Mouse (Mus musculus): Measurements from ENCODE around the gene Vstm5. TPM values are rescaled to one million over a fixed set of nuclear protein-coding genes. Genes with fewer than 3 reads are reported as not detected.
"Not testable (repeated sequence)": the region's sequence is repeated elsewhere in the genome, so short reads cannot be mapped to it uniquely, and the experiment has no call there.

The Vstm5 gene
- polyA plus RNA-seq, 1 experiment from 2014 or later: 1.6 TPM

DNA sequence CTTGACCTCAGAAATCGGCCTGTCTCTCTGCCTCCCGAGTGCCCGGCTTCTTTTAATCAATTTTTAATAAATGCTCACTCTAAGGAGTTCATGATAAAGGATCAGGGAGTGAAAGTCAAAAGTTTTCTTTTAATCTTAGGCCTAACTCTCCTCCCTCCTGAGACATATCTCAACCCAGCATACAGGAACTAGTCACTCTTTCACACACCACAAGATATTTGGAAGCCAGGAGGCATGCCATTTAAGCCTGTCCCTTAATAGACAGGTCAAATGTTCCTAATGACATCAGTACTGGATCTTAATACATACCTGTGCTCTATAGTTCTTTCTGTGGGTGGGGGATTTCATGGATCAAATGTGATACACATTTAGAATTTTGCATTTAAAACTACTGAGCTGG is 39.5 kb downstream of the Vstm5 start:
- WGBS: 96% methylated on average over 3 of the region's 3 CpGs
- Histone ChIP-seq H3K4me3 (no peak overlapping the region), H3K27ac (no peak overlapping the region), H3K9me3 (no peaks in the 10 kb centered on the region), H3K27me3 (ENCODE audit: insufficient read depth, poor library complexity, severe bottlenecking) (no peaks in the 10 kb centered on the region), H3K4me1 (replicated peaks) (peaks cover 24% of the 10 kb centered on the region), H3K36me3 (peaks cover 40% of the 10 kb centered on the region)
- no peak for DNase-seq (ENCODE audit: low spot score)

DNA sequence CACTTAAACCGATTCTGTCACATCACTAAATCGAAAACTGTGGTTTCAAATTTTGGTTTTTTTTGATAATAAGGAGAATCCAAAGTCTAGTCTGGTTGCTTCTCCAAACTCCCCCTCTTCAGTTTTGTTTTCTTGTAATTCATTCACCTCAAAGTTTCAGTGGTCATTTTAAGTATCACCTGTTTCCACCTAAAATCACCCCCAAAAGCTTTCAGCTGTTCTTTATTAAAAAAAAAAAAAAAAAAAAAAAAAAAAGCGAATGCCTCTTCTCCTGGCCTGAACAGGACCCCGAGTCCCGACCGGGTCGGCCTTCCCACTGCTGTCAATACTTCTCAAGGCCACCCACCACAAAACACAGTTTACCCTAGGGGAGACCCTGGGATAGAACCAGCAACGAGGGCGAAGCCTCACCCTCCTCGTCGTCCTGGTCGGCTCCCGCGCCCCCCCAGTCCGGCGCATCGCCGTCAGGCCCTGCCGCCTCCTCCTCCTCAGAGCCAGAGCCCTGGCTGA is 40.3 kb downstream of the Vstm5 start:
- DNase-seq (ENCODE audit: low spot score): no peak
- peaks cover 31% of the 10 kb centered on the region for H3K36me3 ChIP-seq
- peak overlapping the region; percentile 89 for H3K27ac ChIP-seq
- H3K9me3 ChIP-seq: no peaks in the 10 kb centered on the region
- H3K27me3 ChIP-seq (ENCODE audit: insufficient read depth, poor library complexity, severe bottlenecking): no peaks in the 10 kb centered on the region
- WGBS: 9% methylated on average over 19 of the region's 19 CpGs
- peaks cover 24% of the 10 kb centered on the region for H3K4me1 ChIP-seq (replicated peaks)
- H3K4me3 ChIP-seq: peak overlapping the region; percentile 84

DNA sequence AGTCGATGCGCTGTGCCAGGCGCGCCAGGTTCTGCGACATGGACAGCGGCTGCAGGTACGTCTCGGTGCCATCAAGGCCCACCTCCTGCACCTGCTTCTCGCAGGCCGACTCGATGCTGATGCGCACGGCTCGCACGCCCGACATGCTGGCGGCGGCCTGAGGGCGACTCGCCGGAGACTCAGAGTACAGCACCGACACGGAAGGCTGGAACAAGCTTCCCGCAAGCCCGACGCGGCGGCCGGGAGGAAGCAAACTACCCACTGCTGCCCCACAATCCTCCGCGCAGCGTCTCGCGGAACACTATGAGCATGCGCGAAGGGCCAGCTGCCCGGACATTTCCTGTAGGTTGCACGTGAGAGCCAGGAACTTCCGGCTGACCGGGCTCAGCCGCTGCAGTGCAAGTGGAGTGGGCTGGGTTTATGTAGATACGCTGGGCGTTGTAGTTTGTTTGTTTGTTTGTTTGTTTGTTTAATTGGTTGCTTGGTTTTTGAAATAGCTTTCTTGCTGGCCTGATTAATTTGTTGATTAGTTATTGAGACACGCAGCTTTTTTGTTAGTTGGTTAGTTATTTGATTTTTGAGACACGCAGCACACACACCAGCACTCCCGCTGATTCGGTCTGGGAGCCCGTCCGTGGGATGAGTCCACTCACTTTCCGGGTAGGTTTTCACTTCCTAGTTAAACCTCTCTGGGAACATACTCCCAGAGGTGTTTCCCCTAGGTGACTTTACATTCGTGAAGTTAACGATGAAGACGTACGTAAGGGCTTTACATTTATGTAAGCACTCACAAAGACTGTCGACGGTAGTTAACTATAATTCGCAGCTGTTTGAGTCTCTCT is 41.0 kb downstream of the Vstm5 start, which contains the start of gene Med17:
TSS of gene Med17 (minus strand) at position 283 of the 842 bp plus-strand sequence.
- peaks cover 25% of the 10 kb centered on the region for H3K36me3 ChIP-seq
- no peaks in the 10 kb centered on the region for H3K27me3 ChIP-seq (ENCODE audit: insufficient read depth, poor library complexity, severe bottlenecking)
- H3K9me3 ChIP-seq: no peaks in the 10 kb centered on the region
- peak; percentile 96 for DNase-seq (ENCODE audit: low spot score)
- H3K27ac ChIP-seq: peak within 1 kb of the TSS; percentile 89
- H3K4me3 ChIP-seq: peak within 1 kb of the TSS; percentile 84
- H3K4me1 ChIP-seq (replicated peaks): peaks cover 24% of the 10 kb centered on the region
- 1% methylated on average over 57 of the region's 57 CpGs for WGBS

DNA sequence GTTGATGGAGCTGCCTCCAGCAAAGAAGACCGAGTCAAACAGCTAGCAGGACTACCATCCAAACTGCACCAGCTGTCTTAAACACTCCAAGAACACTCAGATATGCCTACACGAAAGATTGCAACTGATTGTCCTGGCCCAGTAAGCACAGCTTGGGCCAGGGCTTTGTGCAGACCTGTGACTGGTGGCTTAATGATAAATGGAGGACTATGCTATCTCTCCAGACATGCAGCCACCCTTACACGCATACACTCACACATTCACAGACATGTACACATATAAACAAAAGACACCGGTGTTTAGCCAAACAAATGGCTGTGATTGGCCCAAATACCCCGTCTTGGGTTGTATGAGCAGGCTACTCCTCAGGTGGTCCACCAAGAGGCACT is 41.6 kb downstream of the Vstm5 start:
- Histone ChIP-seq H3K36me3 (peaks cover 19% of the 10 kb centered on the region), H3K9me3 (no peaks in the 10 kb centered on the region), H3K4me1 (replicated peaks) (peaks cover 24% of the 10 kb centered on the region), H3K27ac (peak overlapping the region; percentile 89), H3K27me3 (ENCODE audit: insufficient read depth, poor library complexity, severe bottlenecking) (no peaks in the 10 kb centered on the region), H3K4me3 (peak overlapping the region; percentile 84)
- 55% methylated on average over 5 of the region's 5 CpGs for WGBS
- no peak for DNase-seq (ENCODE audit: low spot score)

DNA sequence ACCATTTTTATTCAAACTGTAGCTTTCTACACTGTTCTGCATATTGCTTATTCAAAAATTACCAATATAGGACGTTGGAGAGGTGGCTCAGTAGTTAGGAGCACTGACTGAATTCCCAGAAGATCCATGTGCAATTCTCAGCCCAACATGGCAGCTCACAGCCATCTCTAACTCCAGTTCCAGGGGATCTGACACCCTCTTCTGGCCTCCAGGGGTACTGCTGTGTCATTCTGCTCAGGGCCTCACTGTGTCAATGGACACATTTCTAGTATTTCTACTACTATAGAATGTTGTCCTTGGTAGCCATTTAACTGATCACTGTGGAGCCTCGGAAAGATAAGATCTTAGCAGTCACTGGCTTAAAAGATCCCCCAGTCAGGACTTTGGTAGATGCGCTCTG is 46.6 kb downstream of the Vstm5 start:
- H3K4me1 ChIP-seq (replicated peaks): peaks cover 9% of the 10 kb centered on the region
- no peak for DNase-seq (ENCODE audit: low spot score)
- H3K36me3 ChIP-seq: 0 out of 2 replicates have a peak, but pooled peaks cover 4% of the 10 kb centered on the region
- H3K4me3 ChIP-seq: no peak overlapping the region
- H3K9me3 ChIP-seq: no peaks in the 10 kb centered on the region
- WGBS: 73% methylated on average over 3 of the region's 3 CpGs
- H3K27ac ChIP-seq: no peak overlapping the region
- H3K27me3 ChIP-seq (ENCODE audit: insufficient read depth, poor library complexity, severe bottlenecking): no peaks in the 10 kb centered on the region

DNA sequence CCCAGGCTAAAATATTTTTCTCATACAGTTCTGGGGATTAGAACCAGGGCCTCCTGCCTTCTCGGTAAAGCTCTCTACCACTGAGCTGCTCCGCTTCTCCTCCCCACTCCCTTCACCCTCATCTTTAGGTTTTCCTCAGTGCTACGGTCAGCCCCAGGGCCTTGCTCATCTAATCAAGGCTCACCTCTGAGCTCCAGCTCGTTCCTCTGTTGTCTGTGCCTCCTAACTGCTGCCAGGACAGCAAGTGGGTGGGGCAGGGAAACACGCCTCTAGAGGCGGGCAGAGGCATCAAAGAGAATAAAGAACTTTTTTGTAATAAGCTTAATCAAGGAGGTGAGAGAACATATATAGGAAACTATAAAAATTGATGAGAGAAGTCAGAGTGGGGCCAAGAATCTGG is 49.0 kb downstream of the Vstm5 start:
- Histone ChIP-seq H3K4me3 (no peak overlapping the region), H3K4me1 (replicated peaks) (no peaks in the 10 kb centered on the region), H3K27me3 (ENCODE audit: insufficient read depth, poor library complexity, severe bottlenecking) (no peaks in the 10 kb centered on the region), H3K36me3 (0 out of 2 replicates have a peak, but pooled peaks cover 4% of the 10 kb centered on the region), H3K27ac (no peak overlapping the region), H3K9me3 (no peaks in the 10 kb centered on the region)
- WGBS: 51% methylated on average over 6 of the region's 6 CpGs
- no peak for DNase-seq (ENCODE audit: low spot score)

DNA sequence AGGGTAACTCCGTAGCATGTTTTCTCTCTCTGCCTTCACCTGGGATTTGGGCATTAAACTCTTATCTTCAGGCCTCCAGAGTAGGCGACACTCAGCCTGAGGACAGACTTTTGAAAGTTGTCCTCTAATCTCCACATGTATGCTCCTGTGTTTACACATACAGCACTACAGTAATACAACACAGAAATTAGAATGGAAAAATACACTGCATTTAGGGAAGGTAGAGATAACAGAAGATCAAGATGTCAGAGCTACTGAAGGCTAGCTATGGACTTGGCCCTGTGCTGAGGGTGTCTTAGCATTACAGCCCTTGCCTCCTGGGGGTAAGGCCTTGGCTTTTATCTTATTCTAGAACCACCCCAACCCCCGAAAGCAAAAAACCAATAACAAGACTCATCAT is 49.6 kb downstream of the Vstm5 start:
- Histone ChIP-seq H3K4me1 (replicated peaks) (no peaks in the 10 kb centered on the region), H3K4me3 (no peak overlapping the region), H3K27ac (no peak overlapping the region), H3K27me3 (ENCODE audit: insufficient read depth, poor library complexity, severe bottlenecking) (no peaks in the 10 kb centered on the region), H3K36me3 (0 out of 2 replicates have a peak, but pooled peaks cover 4% of the 10 kb centered on the region), H3K9me3 (no peaks in the 10 kb centered on the region)
- WGBS: 89% methylated on average over 3 of the region's 3 CpGs
- DNase-seq (ENCODE audit: low spot score): no peak

DNA sequence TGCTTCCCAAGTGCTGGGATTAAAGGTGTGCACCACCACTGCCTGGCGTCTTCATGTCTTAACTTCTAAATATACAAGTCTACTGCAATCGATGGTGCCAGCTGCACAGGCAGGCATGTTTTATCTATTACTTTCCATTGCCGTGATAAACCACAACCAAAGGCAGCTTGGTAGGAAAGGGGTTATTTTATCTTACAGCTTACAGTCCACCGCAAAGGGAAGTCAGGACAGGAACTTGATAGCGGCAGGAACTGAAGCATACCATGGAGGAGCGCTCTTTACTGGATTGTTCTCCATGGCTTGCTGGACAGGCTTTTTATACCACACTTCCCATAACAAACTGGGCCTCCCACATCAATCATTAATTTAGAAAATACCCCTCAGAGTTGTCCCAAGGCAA is 50.4 kb downstream of the Vstm5 start:
- H3K27ac ChIP-seq: no peak overlapping the region
- H3K27me3 ChIP-seq (ENCODE audit: insufficient read depth, poor library complexity, severe bottlenecking): no peaks in the 10 kb centered on the region
- H3K4me3 ChIP-seq: no peak overlapping the region
- WGBS: 91% methylated on average over 6 of the region's 6 CpGs
- no peak for DNase-seq (ENCODE audit: low spot score)
- no peaks in the 10 kb centered on the region for H3K9me3 ChIP-seq
- H3K36me3 ChIP-seq: 0 out of 2 replicates have a peak, but pooled peaks cover 4% of the 10 kb centered on the region
- H3K4me1 ChIP-seq (replicated peaks): no peaks in the 10 kb centered on the region

DNA sequence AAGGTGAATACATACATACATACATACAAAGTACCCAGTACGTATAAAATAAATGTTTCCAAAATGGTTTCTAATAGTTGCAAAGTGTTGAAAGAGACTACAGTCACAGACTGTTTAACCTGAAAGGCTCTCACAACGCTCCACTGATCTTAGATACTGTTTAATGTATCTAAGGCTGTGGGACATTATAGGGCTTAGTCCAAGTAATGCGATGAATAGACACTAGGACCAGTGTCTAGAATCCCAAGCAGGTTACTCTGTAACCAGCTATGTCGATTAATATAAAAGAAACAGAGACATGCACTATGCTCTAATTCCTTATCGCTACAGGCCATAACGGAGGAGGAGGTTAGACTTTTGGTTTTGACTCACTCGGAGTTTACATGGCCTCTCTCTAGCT is 58.3 kb downstream of the Vstm5 start:
- Histone ChIP-seq H3K27ac (no peak overlapping the region), H3K4me1 (replicated peaks) (no peaks in the 10 kb centered on the region), H3K9me3 (no peaks in the 10 kb centered on the region), H3K4me3 (no peak overlapping the region), H3K27me3 (ENCODE audit: insufficient read depth, poor library complexity, severe bottlenecking) (no peaks in the 10 kb centered on the region), H3K36me3 (no peaks in the 10 kb centered on the region)
- no peak for DNase-seq (ENCODE audit: low spot score)
- 90% methylated on average over 7 of the region's 7 CpGs for WGBS

DNA sequence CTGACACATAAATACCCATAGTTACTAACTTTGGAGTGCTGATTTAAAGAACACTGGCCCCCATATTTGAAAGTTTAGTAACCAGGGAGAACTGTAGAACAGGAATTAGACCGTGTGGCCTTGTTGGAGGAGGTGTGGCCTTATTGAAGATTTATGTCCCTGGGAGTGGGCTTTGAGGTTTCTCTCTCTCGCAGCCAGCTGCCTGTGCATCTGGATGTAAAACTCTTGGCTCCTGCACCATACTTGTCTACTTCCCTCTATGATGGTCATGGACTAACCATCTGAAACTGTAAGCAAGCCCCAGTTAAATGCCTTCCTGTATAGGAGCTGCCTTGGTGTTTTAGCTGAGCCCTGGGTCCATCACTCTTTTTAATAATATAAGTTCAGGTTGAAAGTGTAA is 59.6 kb downstream of the Vstm5 start:
- WGBS: 83% methylated on average over 2 of the region's 2 CpGs
- Histone ChIP-seq H3K4me1 (replicated peaks) (no peaks in the 10 kb centered on the region), H3K27me3 (ENCODE audit: insufficient read depth, poor library complexity, severe bottlenecking) (no peaks in the 10 kb centered on the region), H3K4me3 (no peak overlapping the region), H3K36me3 (no peaks in the 10 kb centered on the region), H3K27ac (no peak overlapping the region), H3K9me3 (no peaks in the 10 kb centered on the region)
- no peak for DNase-seq (ENCODE audit: low spot score)

DNA sequence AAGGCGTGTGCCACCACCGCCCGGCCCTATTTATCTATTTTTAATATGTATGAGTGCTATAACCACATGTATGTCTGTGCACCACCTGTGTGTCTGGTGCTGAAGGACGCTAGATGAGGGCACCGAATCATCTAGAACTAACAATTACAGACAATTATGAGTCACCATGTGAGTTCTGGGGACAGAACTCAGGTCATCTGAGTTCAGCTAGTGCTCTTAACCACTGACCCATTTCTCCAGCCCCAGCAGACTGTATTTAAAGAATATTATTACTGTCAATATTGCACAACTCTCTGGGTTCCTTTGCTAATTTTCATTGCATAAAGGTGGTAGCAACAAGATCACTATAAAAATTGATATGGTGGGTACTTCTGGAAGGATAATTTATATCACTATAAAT is 61.2 kb downstream of the Vstm5 start:
- H3K9me3 ChIP-seq: no peaks in the 10 kb centered on the region
- DNase-seq (ENCODE audit: low spot score): no peak
- 90% methylated on average over 5 of the region's 5 CpGs for WGBS
- no peaks in the 10 kb centered on the region for H3K4me1 ChIP-seq (replicated peaks)
- no peak overlapping the region for H3K27ac ChIP-seq
- H3K27me3 ChIP-seq (ENCODE audit: insufficient read depth, poor library complexity, severe bottlenecking): no peaks in the 10 kb centered on the region
- no peaks in the 10 kb centered on the region for H3K36me3 ChIP-seq
- no peak overlapping the region for H3K4me3 ChIP-seq

DNA sequence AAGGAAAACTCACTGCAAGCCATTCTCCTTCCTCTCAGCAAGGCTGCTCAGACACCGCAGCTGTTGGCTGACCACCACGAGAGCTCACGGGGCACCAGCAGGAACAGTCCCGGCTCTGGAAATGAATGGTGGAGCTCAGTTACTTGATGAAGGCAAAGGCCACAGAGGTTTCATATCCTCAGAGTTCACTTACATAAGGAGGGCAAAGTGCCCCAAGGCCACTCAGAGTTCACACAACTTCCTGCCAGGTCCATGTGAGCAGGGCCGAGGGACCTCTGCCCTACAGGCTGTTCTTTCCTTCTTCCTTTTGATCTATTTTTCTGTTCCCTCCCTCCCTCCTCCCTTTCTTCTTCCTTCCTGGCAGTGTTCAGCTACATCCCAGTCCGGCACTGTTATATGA is 62.6 kb downstream of the Vstm5 start:
- no peaks in the 10 kb centered on the region for H3K27me3 ChIP-seq (ENCODE audit: insufficient read depth, poor library complexity, severe bottlenecking)
- DNase-seq (ENCODE audit: low spot score): peak; percentile 39
- peaks cover 3% of the 10 kb centered on the region; the same call in 1 of the 2 replicates for H3K4me1 ChIP-seq (replicated peaks)
- no peak overlapping the region for H3K4me3 ChIP-seq
- H3K36me3 ChIP-seq: no peaks in the 10 kb centered on the region
- H3K27ac ChIP-seq: no peak overlapping the region
- no peaks in the 10 kb centered on the region for H3K9me3 ChIP-seq
- WGBS: 59% methylated on average over 6 of the region's 6 CpGs

DNA sequence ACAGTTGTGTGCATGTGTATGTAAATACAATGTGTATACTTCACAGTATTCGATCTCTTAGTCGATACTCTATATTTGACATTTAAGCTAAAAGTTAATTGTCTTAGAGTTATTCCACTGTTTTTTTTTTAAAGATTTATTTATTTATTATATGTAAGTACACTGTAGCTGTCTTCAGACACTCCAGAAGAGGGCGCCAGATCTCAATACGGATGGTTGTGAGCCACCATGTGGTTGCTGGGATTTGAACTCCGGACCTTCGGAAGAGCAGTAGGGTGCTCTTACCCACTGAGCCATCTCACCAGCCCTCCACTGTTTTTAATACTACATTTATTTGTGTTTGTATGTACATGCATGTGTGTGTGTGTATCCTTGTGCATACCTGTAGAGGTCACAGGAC is 63.2 kb downstream of the Vstm5 start:
- not testable (repeated sequence) for H3K36me3 ChIP-seq; H3K9me3 ChIP-seq; DNase-seq (ENCODE audit: low spot score); H3K27ac ChIP-seq; H3K4me1 ChIP-seq (replicated peaks); H3K4me3 ChIP-seq; H3K27me3 ChIP-seq (ENCODE audit: insufficient read depth, poor library complexity, severe bottlenecking)
- WGBS: 78% methylated on average over 6 of the region's 6 CpGs

Measured in hindbrain, embryonic 10.5 days (tissue).